Mouse (Mus musculus): ENCODE measurements around the gene Smox. TPM values are rescaled to one million over a fixed set of nuclear protein-coding genes. Genes with fewer than 3 reads are reported as not detected.

Gene Smox
- total RNA-seq, 2 experiments from 2014 or later: 68.0 to 74.6 TPM

- no peak for DNase-seq (ENCODE audit: low spot score in 2 of 2)
Observed at GRCm38 (mm10) chr2:131510531-131510930, 19.2 kb downstream of the Smox start.

DNA sequence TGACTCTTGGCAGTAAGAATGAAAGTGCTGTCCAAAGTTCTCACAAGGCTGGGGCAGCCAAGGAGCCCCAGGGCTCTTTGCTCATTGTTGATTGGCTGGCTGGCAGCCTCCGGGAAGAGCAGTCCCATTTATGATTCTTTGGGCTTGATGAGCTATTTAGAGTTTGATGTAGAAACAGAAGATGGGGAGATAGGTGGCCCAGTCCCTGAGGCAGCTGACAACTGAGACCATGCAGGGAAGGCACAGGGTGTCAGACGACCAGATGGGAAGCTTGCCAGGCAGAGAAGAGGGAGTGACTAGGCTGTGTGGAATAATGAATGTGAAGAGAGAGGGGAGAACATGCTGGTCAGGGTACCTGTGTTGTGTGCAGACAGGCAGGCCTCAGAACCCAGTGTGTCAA is 22.2 kb downstream of the Smox start:
- no peak for DNase-seq (ENCODE audit: low spot score in 2 of 2)

GRCm38 (mm10) chr2:131514055-131514621 is 22.8 kb downstream of the Smox start:
- no peak for DNase-seq (ENCODE audit: low spot score in 2 of 2)

DNA sequence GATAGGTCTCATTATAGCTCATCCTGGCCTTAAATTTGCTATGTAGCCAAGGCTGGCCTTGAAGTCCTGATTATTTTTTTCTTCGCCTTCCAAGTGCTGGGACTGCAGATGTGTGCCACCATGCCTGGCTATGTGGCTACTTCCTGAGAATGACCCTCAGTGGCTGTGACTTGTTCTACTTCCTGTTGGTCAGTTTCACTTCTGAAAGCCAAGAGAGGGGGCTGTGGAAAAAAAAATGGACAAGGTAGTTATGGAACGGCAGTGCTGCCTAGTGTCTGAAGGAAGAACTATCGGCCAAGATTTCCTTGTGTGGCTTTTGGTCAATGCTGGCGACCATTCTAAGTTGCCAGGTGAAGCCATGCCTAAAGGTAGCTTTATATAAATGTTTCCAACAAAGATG is 26.3 kb downstream of the Smox start:
- no peak for DNase-seq (ENCODE audit: low spot score in 2 of 2)

GRCm38 (mm10) chr2:131518790-131519189 is 27.5 kb downstream of the Smox start:
- DNase-seq (ENCODE audit: low spot score in 2 of 2): no peak

- no peak for DNase-seq (ENCODE audit: low spot score in 2 of 2)
Observed at GRCm38 (mm10) chr2:131520743-131521142, 29.4 kb downstream of the Smox start.

DNA sequence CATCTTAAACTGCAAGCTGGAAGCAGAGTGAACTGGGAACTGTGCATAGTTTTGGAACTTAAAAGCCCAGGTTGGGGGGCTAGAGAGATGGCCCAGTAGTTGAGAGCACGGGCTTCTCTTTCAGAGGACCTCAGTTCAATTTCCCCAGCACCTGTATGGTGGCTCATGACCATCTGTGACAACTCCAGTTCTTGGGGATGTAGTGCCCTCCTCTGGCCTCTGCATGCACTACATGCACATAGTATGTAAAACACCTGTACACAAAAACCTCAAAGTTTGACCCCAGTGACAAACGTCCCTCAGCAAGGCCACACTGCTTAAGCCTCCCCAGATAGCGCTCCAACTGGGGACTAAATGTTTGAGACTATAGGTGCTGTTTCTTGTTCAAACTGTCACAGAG is 35.8 kb downstream of the Smox start:
- no peak for DNase-seq (ENCODE audit: low spot score in 2 of 2)

GRCm38 (mm10) chr2:131529898-131530622 is 38.8 kb downstream of the Smox start:
- peak; percentile 72 to 76 for DNase-seq (ENCODE audit: low spot score in 2 of 2)

GRCm38 (mm10) chr2:131530623-131531008 is 39.3 kb downstream of the Smox start:
- peak; percentile 66 to 74 for DNase-seq (ENCODE audit: low spot score in 2 of 2)

- no peak for DNase-seq (ENCODE audit: low spot score in 2 of 2)
Observed at GRCm38 (mm10) chr2:131531271-131531670, 40.0 kb downstream of the Smox start.

- DNase-seq (ENCODE audit: low spot score in 2 of 2): no peak
Observed at GRCm38 (mm10) chr2:131535168-131535567, 43.9 kb downstream of the Smox start.

- DNase-seq (ENCODE audit: low spot score in 2 of 2): no peak
Observed at GRCm38 (mm10) chr2:131538341-131538740, 47.0 kb downstream of the Smox start.

DNA sequence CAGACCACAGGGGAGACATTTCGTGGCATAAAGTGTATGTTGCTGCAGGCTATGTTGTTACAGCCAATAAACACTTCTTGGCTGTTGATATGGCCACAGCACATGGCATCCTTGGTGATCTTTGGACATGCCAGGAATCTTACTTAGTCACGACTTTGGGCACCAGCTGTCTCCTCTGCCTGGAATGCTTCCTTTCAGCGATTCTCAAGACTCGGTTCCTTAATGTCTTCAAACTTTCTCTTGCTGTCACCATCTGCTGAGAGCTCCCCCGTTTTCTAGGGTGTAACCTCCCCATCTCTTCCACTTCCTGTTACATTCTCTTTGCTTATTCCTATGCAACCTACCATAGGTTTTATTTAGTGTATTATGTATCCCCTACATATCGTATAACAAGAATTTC is 48.5 kb downstream of the Smox start:
- no peak for DNase-seq (ENCODE audit: low spot score in 2 of 2)

GRCm38 (mm10) chr2:131541686-131542085 is 50.4 kb downstream of the Smox start:
- DNase-seq (ENCODE audit: low spot score in 2 of 2): peak in 1 of 2 experiments; percentile 31

DNA sequence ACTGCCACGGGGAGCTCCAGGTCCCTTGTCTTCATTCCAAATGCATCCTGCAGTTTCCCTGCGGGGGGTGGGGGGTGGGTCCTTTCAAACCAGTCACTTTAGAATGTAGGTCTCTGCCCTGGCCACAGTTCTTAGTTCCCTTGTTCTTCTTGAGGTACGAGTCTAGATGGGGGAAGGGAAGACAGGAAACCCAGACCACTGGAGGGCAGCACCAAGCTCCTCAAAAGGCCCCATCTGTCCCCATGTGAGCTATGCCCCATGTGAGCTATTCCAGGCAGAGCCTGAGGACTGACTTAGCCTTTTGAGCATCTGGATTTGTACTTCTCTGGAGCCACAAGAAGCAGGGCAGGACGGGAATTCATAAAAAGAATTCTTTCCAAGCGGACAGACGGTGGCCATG is 51.2 kb downstream of the Smox start:
- DNase-seq (ENCODE audit: low spot score in 2 of 2): peak; percentile 27 to 43

GRCm38 (mm10) chr2:131545386-131546307 is 54.4 kb downstream of the Smox start:
- DNase-seq (ENCODE audit: low spot score in 2 of 2): peak; percentile 58 to 71

- no peak for DNase-seq (ENCODE audit: low spot score in 2 of 2)
Observed at GRCm38 (mm10) chr2:131546308-131546700, 55.0 kb downstream of the Smox start.

GRCm38 (mm10) chr2:131546745-131547408 is 55.6 kb downstream of the Smox start:
- DNase-seq (ENCODE audit: low spot score in 2 of 2): no peak

DNA sequence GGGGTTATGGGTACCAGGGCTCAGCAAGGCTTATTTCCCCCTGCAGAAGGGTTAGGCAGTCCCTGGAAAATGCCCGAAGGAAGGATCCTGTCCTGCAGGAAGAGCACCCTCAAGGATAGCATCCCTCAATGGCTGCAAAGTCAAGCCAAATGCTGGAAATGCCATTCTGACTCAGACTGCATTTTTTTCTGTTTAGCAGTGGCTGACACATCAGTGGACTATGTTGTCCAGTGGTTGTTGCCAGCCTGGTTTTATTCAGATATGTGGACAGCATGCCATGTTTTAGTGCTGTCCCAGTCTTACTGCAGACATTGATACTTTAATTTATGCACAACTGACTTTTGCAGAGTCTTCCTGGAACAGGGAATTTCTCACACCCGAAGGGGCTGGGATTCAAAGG is 57.0 kb downstream of the Smox start:
- DNase-seq (ENCODE audit: low spot score in 2 of 2): no peak

- no peak for DNase-seq (ENCODE audit: low spot score in 2 of 2)
Observed at GRCm38 (mm10) chr2:131549090-131549489, 57.8 kb downstream of the Smox start.

DNA sequence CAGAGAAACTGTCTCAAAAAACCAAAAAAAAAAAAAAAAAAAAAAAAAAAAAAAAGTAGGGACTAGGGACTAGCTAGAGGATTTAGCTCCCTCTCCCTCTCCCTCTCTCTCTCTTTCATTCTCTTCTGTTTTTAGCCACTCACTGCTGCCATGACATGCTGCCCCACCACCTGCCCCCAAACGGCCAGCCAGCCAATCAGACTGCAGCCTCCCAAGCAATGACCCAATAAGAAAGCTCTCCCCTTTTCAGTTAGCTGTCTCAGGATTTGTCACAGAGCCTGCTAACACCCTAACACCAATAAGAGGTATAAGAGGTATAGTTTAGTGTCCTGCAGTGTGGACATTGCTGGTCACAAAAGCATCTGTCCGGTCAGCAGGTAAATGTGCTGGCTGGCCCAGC is 59.2 kb downstream of the Smox start:
- DNase-seq (ENCODE audit: low spot score in 2 of 2): no peak

Data from layer of hippocampus, postnatal 10 days (tissue).